Mouse (Mus musculus) G1E (cell line): ENCODE results near the gene Sprr2i.

ENCODE experiments used
- CTCF ChIP-seq: IDR thresholded peaks from 2 replicates; pipeline ENCODE4 v1.5.1; 2012; ENCODE audit warnings: low read depth, low read length, inconsistent platforms, mixed read lengths
- GATA1 ChIP-seq: IDR thresholded peaks from 2 replicates; pipeline ENCODE4 v1.6.1; 2012; ENCODE audit warnings: borderline replicate concordance, low read length, inconsistent platforms, mixed read lengths
- POLR2AphosphoS5 ChIP-seq: IDR thresholded peaks from 2 replicates; pipeline ENCODE4 v1.6.1; 2012; ENCODE audit warnings: low read depth, low read length, inconsistent platforms; ENCODE audit not compliant: insufficient replicate concordance
- TAL1 ChIP-seq: conservative IDR thresholded peaks from 2 replicates; pipeline ENCODE4 v1.6.1; 2012; ENCODE audit warnings: low read depth, low read length, inconsistent platforms, mixed read lengths

GRCm38 (mm10) chr3:92394301-92394700, 13.5 kb upstream of the Sprr2i start:
- TF ChIP-seq CTCF (no peak), GATA1 (no peak), POLR2AphosphoS5 (no peak), TAL1 (no peak)
